Mouse (Mus musculus): ENCODE results near the gene Atrn.

GRCm38 (mm10) chr2:130917686-130918085 lies 11.4 kb downstream of the Atrn start:
- TF ChIP-seq POLR2A (IDR thresholded peaks at IDR 0.05; ENCODE audit: insufficient read length, low read depth) = no peak
- TF ChIP-seq TCF12 (IDR thresholded peaks at IDR 0.05; ENCODE audit: insufficient read depth, poor library complexity, severe bottlenecking) = no peak
- no peak for TF ChIP-seq CEBPB (IDR thresholded peaks at IDR 0.05; ENCODE audit: insufficient read depth, poor library complexity, severe bottlenecking)
- TF ChIP-seq E2F4 (IDR thresholded peaks at IDR 0.05; ENCODE audit: insufficient read depth) = no peak
- TF ChIP-seq USF1 (IDR thresholded peaks at IDR 0.05; ENCODE audit: low read depth) = no peak
- no peak for TF ChIP-seq POLR2AphosphoS2 (IDR thresholded peaks at IDR 0.05; ENCODE audit: insufficient read length, low read depth)
- TF ChIP-seq MAX (IDR thresholded peaks at IDR 0.05; ENCODE audit: low read depth) = no peak
